Mouse (Mus musculus) cortical plate, adult 2 months (tissue): ENCODE results near the gene Grin2d.

Source experiments
- CTCF ChIP-seq: fragments of 200-500 bp; IDR thresholded peaks from 2 replicates; pipeline ENCODE4 v1.5.1; 2011; ENCODE audit warnings: mild to moderate bottlenecking, control low read depth, low read length; ENCODE audit not compliant: insufficient read depth; ENCODE audit errors: extremely low read depth
- POLR2A ChIP-seq: fragments of 200-500 bp; IDR thresholded peaks from 2 replicates; pipeline ENCODE4 v1.6.1; 2011; ENCODE audit warnings: mild to moderate bottlenecking, low read length, control low read depth; ENCODE audit not compliant: insufficient read depth; ENCODE audit errors: extremely low read depth

- TF ChIP-seq POLR2A: no peak
- no peak for TF ChIP-seq CTCF
Measured at GRCm38 (mm10) chr7:45915011-45915410, 36.8 kb upstream of the Grin2d start.
